Mouse (Mus musculus) midbrain, embryonic 11.5 days (tissue): Measurements from ENCODE around the gene Fscn3. TPM values are rescaled to one million over a fixed set of nuclear protein-coding genes. Genes with fewer than 3 reads are reported as not detected.

Source experiments
- ATAC-seq: fragments of 200-750 bp; cut with Nextera tagmentation; 2 replicates; pipeline ENCODE4 v1.8.0; 2017; ENCODE audit warnings: moderate TSS enrichment, moderate library complexity; ENCODE audit not compliant: low FRiP score
- DNase-seq: peaks from one replicate; pipeline ENCODE4 v3.0.0; 2015; ENCODE audit warnings: low spot score; ENCODE audit errors: missing footprints
- H3K27ac ChIP-seq: fragments of 300-500 bp; sonication (generic); 2 replicates; pipeline ENCODE4 v1.5.1; 2014; ENCODE audit warnings: low read depth, low read length
- H3K27me3 ChIP-seq: fragments of 300-500 bp; sonication (generic); 2 replicates; pipeline ENCODE4 v1.6.1; 2014; ENCODE audit warnings: mild to moderate bottlenecking, low read length, moderate library complexity, mixed read lengths; ENCODE audit not compliant: control insufficient read depth, insufficient read depth
- H3K36me3 ChIP-seq: fragments of 300-500 bp; sonication (generic); 2 replicates; pipeline ENCODE4 v1.6.1; 2014; ENCODE audit warnings: mild to moderate bottlenecking, low read length, moderate library complexity, mixed read lengths; ENCODE audit not compliant: control insufficient read depth, insufficient read depth
- H3K4me1 ChIP-seq: fragments of 300-500 bp; sonication (generic); 2 replicates; pipeline ENCODE4 v1.6.1; 2014; ENCODE audit warnings: low read length; ENCODE audit not compliant: control insufficient read depth, insufficient read depth
- H3K4me2 ChIP-seq: fragments of 300-500 bp; sonication (generic); 2 replicates; pipeline ENCODE4 v1.6.1; 2014; ENCODE audit warnings: mild to moderate bottlenecking, moderate library complexity
- H3K4me3 ChIP-seq: fragments of 300-500 bp; sonication (generic); 2 replicates; pipeline ENCODE4 v1.5.1; 2014; ENCODE audit warnings: low read depth, low read length
- H3K9ac ChIP-seq: fragments of 300-500 bp; sonication (generic); 2 replicates; pipeline ENCODE4 v1.6.1; 2014; ENCODE audit warnings: low read length
- H3K9me3 ChIP-seq: fragments of 300-500 bp; sonication (generic); 2 replicates; pipeline ENCODE4 v1.6.1; 2016; ENCODE audit warnings: low read length; ENCODE audit not compliant: control insufficient read depth
- WGBS: fragments of 180-500 bp; shearing (Covaris S2); extraction: QIAGEN DNeasy Blood & Tissue Kit; methylation state at CpG from one replicate; pipeline ENCODE4 v1.1.7; 2014; 5-methylcytosine and 5-hydroxymethylcytosine counted together
- polyA plus RNA-seq: library from polyadenylated mRNA; unstranded; fragments of >200 nt; fragmentation: Nextera tagmentation; extraction: Ambion mirVana; gene quantifications from 2 replicates; pipeline ENCODE4 v1.2.1, GENCODE M21; 2014

Fscn3 gene
- polyA plus RNA-seq, 1 experiment from 2014 or later, result not detected

DNA sequence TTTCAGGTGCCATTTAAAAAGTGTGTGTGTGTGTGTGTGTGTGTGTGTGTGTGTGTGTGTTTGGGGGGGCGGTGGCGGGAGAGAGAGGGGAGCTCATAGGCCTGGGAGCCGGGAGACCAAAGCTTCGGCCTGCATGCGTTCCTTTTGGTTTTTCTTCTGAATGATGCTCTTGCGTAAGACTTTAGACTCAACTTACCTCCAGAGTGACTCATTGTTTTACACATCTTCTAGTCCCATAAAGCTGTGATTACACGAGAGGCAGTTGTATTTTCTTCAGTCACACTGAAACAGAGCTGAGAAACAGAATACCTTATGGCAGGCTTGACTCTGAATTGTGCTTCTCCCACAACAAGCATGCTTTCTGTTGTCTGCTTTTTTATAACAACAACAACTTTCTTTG is 59.3 kb downstream of the Fscn3 start:
- Histone ChIP-seq H3K4me3 (no peak overlapping the region), H3K4me1 (no peaks in the 10 kb centered on the region; the same call in 1 of the 2 replicates), H3K9ac (no peak overlapping the region), H3K36me3 (no peaks in the 10 kb centered on the region; the same call in none of the 2 replicates), H3K4me2 (no peak overlapping the region), H3K9me3 (no peaks in the 10 kb centered on the region), H3K27me3 (no peaks in the 10 kb centered on the region), H3K27ac (no peak overlapping the region)
- no peak for ATAC-seq
- whole genome bisulfite sequencing, result 93% methylated on average over 6 of the region's 7 CpGs
- DNase-seq, result no peak

Other genes starting within 250 kb of the Fscn3 start
- 33.0 and 33.5 TPM in 2 replicates for gene Zfp800, start 29.8 kb upstream of the Fscn3 start, polyA plus RNA-seq
- 307 and 332 TPM in 2 replicates for gene Arf5, start 4.2 kb upstream of the Fscn3 start, polyA plus RNA-seq
- 8.2 and 8.9 TPM in 2 replicates for gene Gcc1, start 601 bp downstream of the Fscn3 start, polyA plus RNA-seq
- gene Pax4, start 21.6 kb downstream of the Fscn3 start, polyA plus RNA-seq, result not detected in 2 replicates
- 80.0 and 88.9 TPM in 2 replicates for gene Snd1, start 47.4 kb downstream of the Fscn3 start, polyA plus RNA-seq